Mouse (Mus musculus) CH12.LX (cell line): ENCODE measurements around the gene Ppox. TPM values are rescaled to one million over a fixed set of nuclear protein-coding genes. Genes with fewer than 3 reads are reported as not detected.

Experiments
- DNase-seq: peaks from one replicate; pipeline ENCODE4 v3.0.0-alpha.2; 2013; ENCODE audit errors: extremely low read depth
- H3K27ac ChIP-seq: 2 replicates; pipeline ENCODE4 v1.5.1; 2012; ENCODE audit warnings: low read depth, mild to moderate bottlenecking, control low read depth, moderate library complexity; ENCODE audit not compliant: insufficient read depth
- H3K27me3 ChIP-seq: replicated peaks from 2 replicates; pipeline ENCODE3; 2012; ENCODE audit warnings: inconsistent platforms
- H3K36me3 ChIP-seq, 2 experiments: replicated peaks in 1 of 2; 2 replicates each; pipeline versions ENCODE3 to v1.6.1; 2012; ENCODE audit warnings: inconsistent platforms in 1 of 2, low read length in 1 of 2, mild to moderate bottlenecking in 1 of 2, mixed read lengths in 1 of 2, moderate library complexity in 1 of 2; ENCODE audit not compliant: control insufficient read depth in 1 of 2, insufficient read depth in 1 of 2
- H3K4me1 ChIP-seq, 2 experiments: 2 replicates each; pipeline ENCODE4 v1.6.1; 2012; ENCODE audit warnings: inconsistent platforms in 1 of 2, moderate library complexity in 1 of 2; ENCODE audit not compliant: insufficient read depth in 2 of 2, control insufficient read depth in 1 of 2
- H3K4me2 ChIP-seq: 2 replicates; pipeline ENCODE4 v1.6.1; 2012; ENCODE audit warnings: low read depth, mild to moderate bottlenecking, control low read depth; ENCODE audit not compliant: poor library complexity, insufficient read depth, severe bottlenecking
- H3K4me3 ChIP-seq, 3 experiments: fragments of 150-350 bp in 1 of 3; sonication (generic) in 1 of 3; replicated peaks in 1 of 3; 2 replicates each; pipeline versions ENCODE3 to v1.5.1; 2011 to 2012; ENCODE audit warnings: low read depth in 2 of 3, low read length in 2 of 3, mild to moderate bottlenecking in 2 of 3, moderate library complexity in 2 of 3, control low read depth in 1 of 3, improper control_type of control experiment in 1 of 3, inconsistent platforms in 1 of 3, mixed read lengths in 1 of 3; ENCODE audit not compliant: poor library complexity in 1 of 3
- H3K79me2 ChIP-seq: replicated peaks from 2 replicates; pipeline ENCODE4 v1.6.1; 2012; ENCODE audit warnings: mild to moderate bottlenecking, moderate library complexity; ENCODE audit not compliant: control insufficient read depth, poor library complexity, insufficient read depth, severe bottlenecking; ENCODE audit errors: extremely low read depth
- H3K9ac ChIP-seq: 2 replicates; pipeline ENCODE4 v1.6.1; 2012; ENCODE audit warnings: low read depth, mild to moderate bottlenecking, control low read depth, moderate library complexity; ENCODE audit not compliant: insufficient read depth
- H3K9me3 ChIP-seq: replicated peaks from 2 replicates; pipeline ENCODE3; 2012; ENCODE audit warnings: low read length, inconsistent platforms, mixed read lengths
- BHLHE40 ChIP-seq: IDR thresholded peaks from 2 replicates; pipeline ENCODE4 v1.6.1; 2011; ENCODE audit warnings: mild to moderate bottlenecking, low read depth, low read length, improper control_type of control experiment
- CHD2 ChIP-seq: IDR thresholded peaks from 2 replicates; pipeline ENCODE4 v1.6.1; 2011; ENCODE audit warnings: low read length, improper control_type of control experiment
- E2F4 ChIP-seq: IDR thresholded peaks from 2 replicates; pipeline ENCODE4 v1.6.1; 2011; ENCODE audit warnings: low read depth, low read length, improper control_type of control experiment; ENCODE audit not compliant: insufficient replicate concordance
- ELF1 ChIP-seq: IDR thresholded peaks from 2 replicates; pipeline ENCODE4 v1.6.1; 2014; ENCODE audit warnings: low read depth, mild to moderate bottlenecking, inconsistent platforms, low read length, improper control_type of control experiment
- GABPA ChIP-seq: IDR thresholded peaks from 2 replicates; pipeline ENCODE4 v1.6.1; 2012; ENCODE audit warnings: low read depth, low read length, improper control_type of control experiment, inconsistent platforms; ENCODE audit not compliant: insufficient replicate concordance
- HCFC1 ChIP-seq: IDR thresholded peaks from 2 replicates; pipeline ENCODE4 v1.6.1; 2012; ENCODE audit warnings: low read depth, mild to moderate bottlenecking, inconsistent platforms, low read length, improper control_type of control experiment
- JUND ChIP-seq: conservative IDR thresholded peaks from 2 replicates; pipeline ENCODE4 v1.6.1; 2011; ENCODE audit warnings: low read depth, low read length, improper control_type of control experiment
- KAT2A ChIP-seq: IDR thresholded peaks from 2 replicates; pipeline ENCODE4 v1.6.1; 2012; ENCODE audit warnings: low read length, improper control_type of control experiment, inconsistent platforms; ENCODE audit not compliant: insufficient replicate concordance
- NELFE ChIP-seq: IDR thresholded peaks from 2 replicates; pipeline ENCODE4 v1.6.1; 2011; ENCODE audit warnings: low read depth, low read length, improper control_type of control experiment
- POLR2A ChIP-seq: IDR thresholded peaks from 2 replicates; pipeline ENCODE4 v1.6.1; 2011; ENCODE audit warnings: low read depth, mild to moderate bottlenecking, improper control_type of control experiment, low read length
- RAD21 ChIP-seq: IDR thresholded peaks from 2 replicates; pipeline ENCODE4 v1.6.1; 2011; ENCODE audit warnings: low read depth, mild to moderate bottlenecking, low read length, improper control_type of control experiment, moderate library complexity
- RCOR1 ChIP-seq: conservative IDR thresholded peaks from 2 replicates; pipeline ENCODE4 v1.6.1; 2012; ENCODE audit warnings: low read depth, mild to moderate bottlenecking, inconsistent platforms, low read length, improper control_type of control experiment
- SMC3 ChIP-seq: IDR thresholded peaks from 2 replicates; pipeline ENCODE4 v1.6.1; 2011; ENCODE audit warnings: low read depth, low read length, improper control_type of control experiment
- TCF12 ChIP-seq: IDR thresholded peaks from 2 replicates; pipeline ENCODE4 v1.6.1; 2014; ENCODE audit warnings: low read depth, mild to moderate bottlenecking, inconsistent platforms, low read length, improper control_type of control experiment
- UBTF ChIP-seq: IDR thresholded peaks from 2 replicates; pipeline ENCODE4 v1.6.1; 2012; ENCODE audit warnings: low read depth, mild to moderate bottlenecking, inconsistent platforms, low read length, improper control_type of control experiment, moderate library complexity
- USF1 ChIP-seq: IDR thresholded peaks from 2 replicates; pipeline ENCODE4 v1.6.1; 2014; ENCODE audit warnings: low read depth, mild to moderate bottlenecking, inconsistent platforms, low read length, improper control_type of control experiment
- ZMIZ1 ChIP-seq: IDR thresholded peaks from 2 replicates; pipeline ENCODE4 v1.6.1; 2012; ENCODE audit warnings: low read depth, mild to moderate bottlenecking, inconsistent platforms, low read length, improper control_type of control experiment
- ZNF384 ChIP-seq: IDR thresholded peaks from 2 replicates; pipeline ENCODE4 v1.6.1; 2012; ENCODE audit warnings: low read depth, low read length, improper control_type of control experiment, inconsistent platforms
- dilution Hi-C: fragments of 300-500 bp; cut with MboI; formaldehyde crosslinking; loops from 2 replicates; pipeline ENCODE4 v1.14.3; 2020; ENCODE audit warnings: low sequenced_read_pairs; ENCODE audit not compliant: extremely low pct_unique_long_range_greater_than_20kb, extremely low pct_ligation_motif_present
- in situ Hi-C: fragments of 300-500 bp; cut with MboI; formaldehyde crosslinking; loops from 3 replicates; pipeline ENCODE4 v1.14.3; 2019; ENCODE audit warnings: low sequenced_read_pairs, low pct_ligation_motif_present, low pct_unique_long_range_greater_than_20kb, mixed read lengths
- polyA plus RNA-seq: library from polyadenylated mRNA; unstranded; fragments of >175 nt; gene quantifications from 2 replicates; pipeline ENCODE4 v1.2.1, GENCODE M21; 2012; ENCODE audit warnings: low read depth; ENCODE audit not compliant: insufficient read length
- total RNA-seq, 2 experiments: library from RNA; depleted of rRNA; stranded (reverse); fragments of 300-350 nt in 1 of 2; fragments of >200 nt in 1 of 2; gene quantifications; 2 replicates each; pipeline ENCODE4 v1.2.3; 2012 to 2014

Gene Ppox
- total and polyA plus RNA-seq, 3 experiments = 10.5 to 15.1 (median 13.6) TPM

- Histone ChIP-seq H3K27me3 (no peaks in the 10 kb centered on the region), H3K9ac (no peak overlapping the region), H3K27ac (no peak overlapping the region), H3K79me2 (no peaks in the 10 kb centered on the region), H3K9me3 (no peaks in the 10 kb centered on the region), H3K36me3 (peaks cover 77 to 84% of the 10 kb centered on the region in 2 experiments), H3K4me1 (peaks cover 0 to 28% of the 10 kb centered on the region in 2 experiments; a peak in 2 of 4 replicates), H3K4me3 (no peak overlapping the region), H3K4me2 (no peak overlapping the region)
- dilution Hi-C loops (no loop called here), in situ Hi-C loops (no loop called here)
- DNase-seq = no peak
- no peak for TF ChIP-seq BHLHE40
- no peak for TF ChIP-seq RAD21
- TF ChIP-seq JUND = no peak
- TF ChIP-seq POLR2A = no peak
- TF ChIP-seq SMC3 = no peak
- TF ChIP-seq TCF12 = no peak
These were observed 43.5 kb downstream of the Ppox start for GRCm38 (mm10) chr1:171237438-171237837.

- Histone ChIP-seq H3K27ac (no peak overlapping the region), H3K36me3 (peaks cover 61 to 68% of the 10 kb centered on the region in 2 experiments), H3K79me2 (no peaks in the 10 kb centered on the region), H3K4me2 (no peak overlapping the region), H3K4me3 (no peak overlapping the region), H3K27me3 (no peaks in the 10 kb centered on the region), H3K9ac (no peak overlapping the region), H3K4me1 (peaks cover 5 to 43% of the 10 kb centered on the region in 2 experiments)
- no peak for DNase-seq
- in situ Hi-C loops (no loop called here), dilution Hi-C loops (no loop called here)
- TF ChIP-seq CHD2 (no peak), E2F4 (no peak), BHLHE40 (no peak), JUND (no peak), SMC3 (no peak), ZMIZ1 (no peak), HCFC1 (no peak), ELF1 (no peak), KAT2A (no peak), GABPA (no peak), RCOR1 (no peak), USF1 (no peak), ZNF384 (no peak), RAD21 (no peak), NELFE (no peak), UBTF (no peak)
- TF ChIP-seq, all 38 proteins: peak for 0
- no peaks in the 10 kb centered on the region for H3K9me3 ChIP-seq
These were observed 45.2 kb downstream of the Ppox start for GRCm38 (mm10) chr1:171235791-171236190.
